Comparison of ENCODE assay signal across 8 mouse cellular contexts in the genomic region with DNA sequence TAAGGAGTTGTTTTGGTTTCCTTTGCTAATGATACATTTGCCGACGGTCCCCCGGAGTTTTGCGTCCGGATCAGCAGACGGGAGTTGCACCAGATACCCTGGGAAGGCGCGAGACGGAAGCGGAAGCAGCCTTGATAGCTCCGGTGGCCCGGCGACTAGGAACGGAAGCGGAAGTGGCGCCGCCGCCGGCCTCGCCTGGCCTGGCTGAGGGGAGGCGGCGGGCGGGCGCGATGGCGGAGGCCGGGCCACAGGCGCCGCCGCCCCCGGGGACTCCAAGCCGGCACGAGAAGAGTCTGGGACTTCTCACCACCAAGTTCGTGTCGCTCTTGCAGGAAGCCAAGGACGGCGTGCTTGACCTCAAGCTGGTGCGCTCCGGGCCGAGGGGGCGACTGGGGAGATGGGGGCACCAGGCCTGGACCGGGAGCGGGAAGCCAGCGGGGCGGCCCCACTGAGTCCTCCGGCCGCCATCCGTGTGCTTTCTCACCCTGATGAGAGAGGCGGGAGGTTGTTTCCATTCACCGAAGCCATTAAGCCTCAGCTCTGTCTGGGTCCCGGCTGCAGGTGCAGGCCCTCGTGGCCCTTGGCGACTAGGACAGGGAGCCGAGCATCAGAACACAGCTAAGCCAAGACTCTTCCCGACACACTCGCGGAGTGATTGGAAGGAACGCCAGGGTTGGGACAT. TPM values are rescaled to one million over a fixed set of nuclear protein-coding genes. Genes with fewer than 3 reads are reported as not detected.
DNase-seq lines count a peak whose midpoint lies in the region; ATAC-seq lines count a peak whose summit lies in the region.

A gene (plus strand): TSS at position 153 of the 682 bp plus-strand sequence.

- H3K4me1 ChIP-seq in hindbrain, embryonic 14.5 days (replicated peaks; ENCODE audit: control insufficient read depth, insufficient read depth, low read length): peaks cover 17% of the 10 kb centered on the region

- peak within 1 kb of the TSS; percentile 91 for H3K9ac ChIP-seq in hindbrain, embryonic 14.5 days

- H3K4me3 ChIP-seq in hindbrain, embryonic 14.5 days (replicated peaks; ENCODE audit: low read length): peak within 1 kb of the TSS; percentile 91

- H3K27me3 ChIP-seq in hindbrain, embryonic 14.5 days (ENCODE audit: control insufficient read depth, insufficient read depth, low read length): no peaks in the 10 kb centered on the region

- DNase-seq in R1 (ENCODE audit: low read depth, low spot score): peak; percentile 92
- DNase-seq in cerebellum, postnatal 14 days: peak; percentile 93
- peak; percentile 72 to 89 for DNase-seq in frontal cortex, postnatal 25 days (ENCODE audit: low spot score in 2 of 2)
- peak; percentile 91 for DNase-seq in hindbrain, embryonic 14.5 days (ENCODE audit: low spot score)
- peak; percentile 90 to 91 for DNase-seq in layer of hippocampus, postnatal 36 days
- DNase-seq in lung, postnatal 36 days: peak; percentile 96
- DNase-seq in retina, postnatal 1 day: peak; percentile 95
- peak; percentile 81 for DNase-seq in urinary bladder, adult 2 months (ENCODE audit: low spot score)

- ATAC-seq in hindbrain, embryonic 14.5 days (ENCODE audit: low FRiP score): peak; percentile 90

- H3K36me3 ChIP-seq in hindbrain, embryonic 14.5 days (replicated peaks; ENCODE audit: control insufficient read depth, insufficient read depth): peaks cover 33% of the 10 kb centered on the region

- H3K4me2 ChIP-seq in hindbrain, embryonic 14.5 days (replicated peaks): peak within 1 kb of the TSS; percentile 86

- H3K9me3 ChIP-seq in hindbrain, embryonic 14.5 days (ENCODE audit: control insufficient read depth, low read length): no peaks in the 10 kb centered on the region

- peak within 1 kb of the TSS; percentile 56; the same call in 1 of the 2 replicates for H3K27ac ChIP-seq in hindbrain, embryonic 14.5 days

- WGBS in hindbrain, embryonic 14.5 days: under 1% methylated on average over 54 of the region's 58 CpGs

RNA-seq across cellular contexts. Expression of the gene that starts here (rescaled TPM):
- polyA plus RNA-seq in hindbrain, embryonic 14.5 days (2014; fragmentation: Nextera tagmentation; extraction: Ambion mirVana): 43.5 and 48.2 TPM in 2 replicates
- total RNA-seq in layer of hippocampus, postnatal 36 days (2021): 10 to 100 TPM; 35.3 to 36.7 TPM
- polyA plus RNA-seq in urinary bladder, adult 2 months (2012; rRNA removed): 59.3 and 75.5 TPM in 2 replicates

Comparison
In these comparisons a context has a peak if more than half of its experiments do, and no peak if none do; other contexts are left out.
1. Peak in every context shown above with its lines: DNase-seq, ATAC-seq, H3K4me3 ChIP-seq and H3K27ac ChIP-seq.